Mouse (Mus musculus) MEL (cell line): ENCODE measurements at regions not wholly inside any gene's neighbourhood (a gene's known extent, or its start where the extent isn't known, plus 50 kb on each side); places are given as distances from the start of the nearest gene placed in this dataset.

Experiments used
- DNase-seq: peaks from one replicate; pipeline ENCODE4 v3.0.0; 2011; ENCODE audit warnings: low read depth, low spot score
- H3K27ac ChIP-seq: 2 replicates; pipeline ENCODE4 v1.5.1; 2012; ENCODE audit warnings: low read depth, mild to moderate bottlenecking, control low read depth, low read length, moderate library complexity; ENCODE audit not compliant: control insufficient read depth
- H3K27me3 ChIP-seq, 2 experiments: fragments of 150-350 bp in 1 of 2; sonication (generic) in 1 of 2; 2 replicates each; pipeline ENCODE4 v1.6.1; 2012; ENCODE audit warnings: low read length in 2 of 2, mild to moderate bottlenecking in 2 of 2, improper control_type of control experiment in 1 of 2, moderate library complexity in 1 of 2; ENCODE audit not compliant: insufficient read depth in 2 of 2, control insufficient read depth in 1 of 2
- H3K36me3 ChIP-seq, 2 experiments: 2 replicates each; pipeline ENCODE4 v1.6.1; 2012 to 2014; ENCODE audit warnings: low read length in 2 of 2, improper control_type of control experiment in 1 of 2, inconsistent platforms in 1 of 2, mild to moderate bottlenecking in 1 of 2; ENCODE audit not compliant: insufficient read depth in 2 of 2, control insufficient read depth in 1 of 2
- H3K4me1 ChIP-seq, 2 experiments: fragments of 150-350 bp in 1 of 2; sonication (generic) in 1 of 2; 2 replicates each; pipeline ENCODE4 v1.6.1; 2012; ENCODE audit warnings: low read length in 2 of 2, improper control_type of control experiment in 1 of 2, mild to moderate bottlenecking in 1 of 2; ENCODE audit not compliant: insufficient read depth in 2 of 2, control insufficient read depth in 1 of 2
- H3K4me3 ChIP-seq, 2 experiments: fragments of 150-350 bp in 1 of 2; sonication (generic) in 1 of 2; 2 replicates each; pipeline ENCODE4 v1.5.1; 2012; ENCODE audit warnings: low read depth in 2 of 2, low read length in 2 of 2, mild to moderate bottlenecking in 2 of 2, moderate library complexity in 2 of 2, control low read depth in 1 of 2, improper control_type of control experiment in 1 of 2; ENCODE audit not compliant: control insufficient read depth in 1 of 2, insufficient read depth in 1 of 2
- H3K79me2 ChIP-seq: 2 replicates; pipeline ENCODE4 v1.6.1; 2012; ENCODE audit warnings: mild to moderate bottlenecking, low read length, moderate library complexity; ENCODE audit not compliant: control insufficient read depth, poor library complexity, insufficient read depth
- H3K9ac ChIP-seq: 2 replicates; pipeline ENCODE4 v1.6.1; 2012; ENCODE audit warnings: low read depth, mild to moderate bottlenecking, control low read depth, low read length, moderate library complexity; ENCODE audit not compliant: control insufficient read depth, poor library complexity, severe bottlenecking
- H3K9me3 ChIP-seq: fragments of 150-350 bp; sonication (generic); replicated peaks from 2 replicates; pipeline ENCODE4 v1.6.1; 2012; ENCODE audit warnings: mild to moderate bottlenecking, low read length, improper control_type of control experiment, moderate library complexity; ENCODE audit not compliant: insufficient read depth
- BHLHE40 ChIP-seq: IDR thresholded peaks from 2 replicates; pipeline ENCODE4 v1.6.1; 2012; ENCODE audit warnings: low read depth, mild to moderate bottlenecking, inconsistent platforms, low read length, improper control_type of control experiment, borderline replicate concordance
- CHD1 ChIP-seq: IDR thresholded peaks from 2 replicates; pipeline ENCODE4 v1.6.1; 2012; ENCODE audit warnings: low read depth, mild to moderate bottlenecking, inconsistent platforms, low read length, improper control_type of control experiment
- CTCF ChIP-seq, 3 experiments: IDR thresholded peaks in 2 of 3; conservative IDR thresholded peaks in 1 of 3; 2 replicates each; pipeline ENCODE4 v1.5.1; 2011 to 2012; ENCODE audit warnings: low read length in 3 of 3, low read depth in 2 of 3, mild to moderate bottlenecking in 2 of 3, improper control_type of control experiment in 1 of 3, inconsistent platforms in 1 of 3, mixed read lengths in 1 of 3, moderate library complexity in 1 of 3; ENCODE audit not compliant: control insufficient read depth in 1 of 3, insufficient read depth in 1 of 3, poor library complexity in 1 of 3, severe bottlenecking in 1 of 3
- EP300 ChIP-seq, 2 experiments: IDR thresholded peaks; 2 replicates each; pipeline ENCODE4 v1.6.1; 2011; ENCODE audit warnings: improper control_type of control experiment in 2 of 2, low read length in 2 of 2, low read depth in 1 of 2, mild to moderate bottlenecking in 1 of 2
- HCFC1 ChIP-seq: IDR thresholded peaks from 2 replicates; pipeline ENCODE4 v1.6.1; 2012; ENCODE audit warnings: low read depth, mild to moderate bottlenecking, inconsistent platforms, low read length, improper control_type of control experiment, moderate library complexity
- MAFK ChIP-seq: IDR thresholded peaks from 2 replicates; pipeline ENCODE4 v1.6.1; 2011; ENCODE audit warnings: low read depth, mild to moderate bottlenecking, low read length, improper control_type of control experiment, borderline replicate concordance
- MEF2A ChIP-seq: IDR thresholded peaks from 2 replicates; pipeline ENCODE4 v1.6.1; 2014; ENCODE audit warnings: low read depth, mild to moderate bottlenecking, inconsistent platforms, low read length, improper control_type of control experiment; ENCODE audit not compliant: poor library complexity, insufficient replicate concordance, severe bottlenecking; ENCODE audit errors: extremely low read depth
- MYC ChIP-seq: IDR thresholded peaks from 2 replicates; pipeline ENCODE4 v1.6.1; 2011; ENCODE audit warnings: low read depth, mild to moderate bottlenecking, low read length, improper control_type of control experiment, moderate library complexity
- NELFE ChIP-seq: IDR thresholded peaks from 2 replicates; pipeline ENCODE4 v1.6.1; 2011; ENCODE audit warnings: low read depth, low read length, improper control_type of control experiment
- NRF1 ChIP-seq: IDR thresholded peaks from 2 replicates; pipeline ENCODE4 v1.6.1; 2014; ENCODE audit warnings: low read depth, mild to moderate bottlenecking, inconsistent platforms, low read length, improper control_type of control experiment, moderate library complexity; ENCODE audit not compliant: poor library complexity, insufficient read depth, severe bottlenecking
- POLR2A ChIP-seq, 2 experiments: IDR thresholded peaks; 2 replicates each; pipeline ENCODE4 v1.6.1; 2011 to 2012; ENCODE audit warnings: low read length in 2 of 2, mild to moderate bottlenecking in 2 of 2, control low read depth in 1 of 2, improper control_type of control experiment in 1 of 2, low read depth in 1 of 2, moderate library complexity in 1 of 2; ENCODE audit not compliant: control insufficient read depth in 1 of 2, insufficient read depth in 1 of 2, poor library complexity in 1 of 2
- POLR2AphosphoS2 ChIP-seq: IDR thresholded peaks from 2 replicates; pipeline ENCODE4 v1.6.1; 2011; ENCODE audit warnings: low read length, improper control_type of control experiment
- POLR2AphosphoS5 ChIP-seq: IDR thresholded peaks from 2 replicates; pipeline ENCODE4 v1.6.1; 2012; ENCODE audit warnings: low read depth, borderline replicate concordance, mild to moderate bottlenecking, inconsistent platforms, low read length, moderate library complexity, mixed read lengths
- SIN3A ChIP-seq: IDR thresholded peaks from 2 replicates; pipeline ENCODE4 v1.6.1; 2012; ENCODE audit warnings: low read length, improper control_type of control experiment, inconsistent platforms
- TBP ChIP-seq: IDR thresholded peaks from 2 replicates; pipeline ENCODE4 v1.8.0; 2011; ENCODE audit warnings: low read depth, low read length, improper control_type of control experiment
- UBTF ChIP-seq: IDR thresholded peaks from 2 replicates; pipeline ENCODE4 v1.6.1; 2012; ENCODE audit warnings: low read depth, mild to moderate bottlenecking, inconsistent platforms, low read length, improper control_type of control experiment, moderate library complexity, borderline replicate concordance; ENCODE audit not compliant: insufficient read depth
- USF1 ChIP-seq: IDR thresholded peaks from 2 replicates; pipeline ENCODE4 v1.6.1; 2014; ENCODE audit warnings: low read depth, mild to moderate bottlenecking, inconsistent platforms, low read length, improper control_type of control experiment, moderate library complexity
- USF2 ChIP-seq, 2 experiments: IDR thresholded peaks; 2 replicates each; pipeline ENCODE4 v1.6.1; 2011 to 2012; ENCODE audit warnings: improper control_type of control experiment in 2 of 2, low read length in 2 of 2, borderline replicate concordance in 1 of 2, inconsistent platforms in 1 of 2, low read depth in 1 of 2, mild to moderate bottlenecking in 1 of 2; ENCODE audit not compliant: insufficient read depth in 1 of 2
- ZC3H11A ChIP-seq: IDR thresholded peaks from 2 replicates; pipeline ENCODE4 v1.6.1; 2012; ENCODE audit warnings: low read depth, mild to moderate bottlenecking, inconsistent platforms, low read length, improper control_type of control experiment
- ZKSCAN1 ChIP-seq: IDR thresholded peaks from 2 replicates; pipeline ENCODE4 v1.6.1; 2012; ENCODE audit warnings: low read depth, mild to moderate bottlenecking, inconsistent platforms, low read length, improper control_type of control experiment, moderate library complexity
- ZMIZ1 ChIP-seq: IDR thresholded peaks from 2 replicates; pipeline ENCODE4 v1.6.1; 2012; ENCODE audit warnings: low read depth, mild to moderate bottlenecking, inconsistent platforms, low read length, improper control_type of control experiment, moderate library complexity
- ZNF384 ChIP-seq: IDR thresholded peaks from 2 replicates; pipeline ENCODE4 v1.6.1; 2012; ENCODE audit warnings: low read depth, mild to moderate bottlenecking, inconsistent platforms, low read length, improper control_type of control experiment

GRCm38 (mm10) chrX:139416701-139417100, 63.5 kb upstream of the D330045A20Rik start (continued):
- TF ChIP-seq MEF2A (no peak), NRF1 (no peak), USF1 (no peak), HCFC1 (no peak), POLR2AphosphoS5 (no peak), MYC (no peak), ZC3H11A (peak; percentile 95), ZMIZ1 (no peak), POLR2A (IDR thresholded peaks at IDR 0.05; ENCODE audit: control insufficient read depth in 1 of 2, insufficient read depth in 1 of 2, low read depth in 1 of 2, low read length in 2 of 2, poor library complexity in 1 of 2) (no peak), ZKSCAN1 (no peak)

- Histone ChIP-seq H3K9me3 (no peaks in the 10 kb centered on the region), H3K36me3 (no peaks in the 10 kb centered on the region), H3K27me3 (no peaks in the 10 kb centered on the region), H3K4me3 (no peak overlapping the region), H3K9ac (no peak overlapping the region), H3K4me1 (peaks cover 0 to 2% of the 10 kb centered on the region in 2 experiments; a peak in 1 of 4 replicates), H3K27ac (no peak overlapping the region), H3K79me2 (no peaks in the 10 kb centered on the region)
- DNase-seq = no peak
- TF ChIP-seq EP300 (IDR thresholded peaks at IDR 0.05; ENCODE audit: low read depth in 1 of 2, low read length in 2 of 2) (no peak), CHD1 (no peak), MEF2A (no peak), ZMIZ1 (no peak), ZKSCAN1 (no peak), USF1 (no peak), BHLHE40 (no peak), HCFC1 (no peak), SIN3A (no peak), NELFE (no peak), MAFK (no peak), TBP (no peak), USF2 (IDR thresholded peaks at IDR 0.05; ENCODE audit: borderline replicate concordance in 1 of 2, insufficient read depth in 1 of 2, low read depth in 1 of 2, low read length in 2 of 2) (no peak), POLR2AphosphoS2 (no peak), NRF1 (no peak), CTCF (IDR thresholded peaks at IDR 0.05 in 2 of 3, conservative IDR thresholded peaks at IDR 0.05 in 1 of 3; ENCODE audit: control insufficient read depth in 1 of 3, insufficient read depth in 1 of 3, low read depth in 2 of 3, low read length in 3 of 3, poor library complexity in 1 of 3, severe bottlenecking in 1 of 3) (no peak), ZNF384 (no peak), UBTF (no peak), POLR2A (IDR thresholded peaks at IDR 0.05; ENCODE audit: control insufficient read depth in 1 of 2, insufficient read depth in 1 of 2, low read depth in 1 of 2, low read length in 2 of 2, poor library complexity in 1 of 2) (no peak)
Observed at GRCm38 (mm10) chrX:139419867-139420266, 60.3 kb upstream of the D330045A20Rik start.
